Mouse (Mus musculus) CH12.LX (cell line): Measurements from ENCODE around the gene Creg2.
"Not testable (repeated sequence)": the region's sequence is repeated elsewhere in the genome, so short reads cannot be mapped to it uniquely, and the experiment has no call there.

Experiments used
- CHD1 ChIP-seq: IDR thresholded peaks from 2 replicates; pipeline ENCODE4 v1.6.1; 2012; ENCODE audit warnings: low read depth, low read length, improper control_type of control experiment, inconsistent platforms
- CHD2 ChIP-seq: IDR thresholded peaks from 2 replicates; pipeline ENCODE4 v1.6.1; 2011; ENCODE audit warnings: low read length, improper control_type of control experiment
- CTCF ChIP-seq, 2 experiments: IDR thresholded peaks in 1 of 2; conservative IDR thresholded peaks in 1 of 2; 2 replicates each; pipeline ENCODE4 v1.5.1; 2011 to 2012; ENCODE audit warnings: low read depth in 2 of 2, low read length in 2 of 2, improper control_type of control experiment in 1 of 2, inconsistent platforms in 1 of 2, mild to moderate bottlenecking in 1 of 2, moderate library complexity in 1 of 2
- E2F4 ChIP-seq: IDR thresholded peaks from 2 replicates; pipeline ENCODE4 v1.6.1; 2011; ENCODE audit warnings: low read depth, low read length, improper control_type of control experiment; ENCODE audit not compliant: insufficient replicate concordance
- ELF1 ChIP-seq: IDR thresholded peaks from 2 replicates; pipeline ENCODE4 v1.6.1; 2014; ENCODE audit warnings: low read depth, mild to moderate bottlenecking, inconsistent platforms, low read length, improper control_type of control experiment
- EP300 ChIP-seq: IDR thresholded peaks from 2 replicates; pipeline ENCODE4 v1.6.1; 2011; ENCODE audit warnings: low read length, improper control_type of control experiment
- HCFC1 ChIP-seq: IDR thresholded peaks from 2 replicates; pipeline ENCODE4 v1.6.1; 2012; ENCODE audit warnings: low read depth, mild to moderate bottlenecking, inconsistent platforms, low read length, improper control_type of control experiment
- MAFK ChIP-seq: IDR thresholded peaks from 2 replicates; pipeline ENCODE4 v1.6.1; 2011; ENCODE audit warnings: low read length, improper control_type of control experiment; ENCODE audit not compliant: insufficient replicate concordance
- POLR2A ChIP-seq: IDR thresholded peaks from 2 replicates; pipeline ENCODE4 v1.6.1; 2011; ENCODE audit warnings: low read depth, mild to moderate bottlenecking, improper control_type of control experiment, low read length
- RAD21 ChIP-seq: IDR thresholded peaks from 2 replicates; pipeline ENCODE4 v1.6.1; 2011; ENCODE audit warnings: low read depth, mild to moderate bottlenecking, low read length, improper control_type of control experiment, moderate library complexity
- TBP ChIP-seq: conservative IDR thresholded peaks from 2 replicates; pipeline ENCODE4 v1.6.1; 2011; ENCODE audit warnings: low read depth, low read length, improper control_type of control experiment
- USF1 ChIP-seq: IDR thresholded peaks from 2 replicates; pipeline ENCODE4 v1.6.1; 2014; ENCODE audit warnings: low read depth, mild to moderate bottlenecking, inconsistent platforms, low read length, improper control_type of control experiment
- USF2 ChIP-seq: conservative IDR thresholded peaks from 2 replicates; pipeline ENCODE4 v1.6.1; 2011; ENCODE audit warnings: low read depth, low read length, improper control_type of control experiment
- ZMIZ1 ChIP-seq: IDR thresholded peaks from 2 replicates; pipeline ENCODE4 v1.6.1; 2012; ENCODE audit warnings: low read depth, mild to moderate bottlenecking, inconsistent platforms, low read length, improper control_type of control experiment

- TF ChIP-seq CTCF (conservative IDR thresholded peaks at IDR 0.05 in 1 of 2, IDR thresholded peaks at IDR 0.05 in 1 of 2; ENCODE audit: low read depth in 2 of 2, low read length in 2 of 2); ZMIZ1; MAFK; USF2; CHD2; POLR2A; ELF1; CHD1; E2F4; TBP; HCFC1; USF1; EP300; RAD21: not testable (repeated sequence)
Observed at GRCm38 (mm10) chr1:39654901-39655300, 3.6 kb upstream of the Creg2 start.
